11 mouse cellular contexts compared by ENCODE assay signal in genomic region chr7:75608716-75609115, GRCm38 (mm10).
A peak's percentile ranks its signal among the peaks of the same experiment; 100 is the strongest.
DNase-seq lines count a peak whose midpoint lies in the region; ATAC-seq and TF ChIP-seq lines count a peak whose summit lies in the region.
"Had no signal": no experiment of that assay in that cellular context is flagged by ENCODE, and none has a peak within 500 bp of the region (broad histone marks: within the 10 kb centered on the region; RNA-seq: fewer than 3 reads in every experiment).

No protein-coding gene starts in this region.

- ATAC-seq in limb, embryonic 15.5 days (ENCODE audit: insufficient number of reproducible peaks, low FRiP score, low TSS enrichment, low read depth), result no peak

- H3K9me3 ChIP-seq in limb, embryonic 15.5 days, result no peaks in the 10 kb centered on the region
- H3K9me3 ChIP-seq: hindbrain, embryonic 15.5 days; megakaryocyte, embryonic 14.5 days had no signal

- H3K9ac ChIP-seq in heart, adult 2 months (ENCODE audit: low read depth, low read length), result no peak overlapping the region
- H3K9ac ChIP-seq in limb, embryonic 15.5 days, result no peak overlapping the region
- H3K9ac ChIP-seq: hindbrain, embryonic 15.5 days had no signal

- no peaks in the 10 kb centered on the region for H3K79me2 ChIP-seq in heart, adult 2 months (replicated peaks; ENCODE audit: control insufficient read depth, insufficient read depth, low read length)

- H3K27ac ChIP-seq in layer of hippocampus, adult 2 months, result peak overlapping the region; percentile 81; the same call in 1 of the 2 replicates
- H3K27ac ChIP-seq in heart, adult 2 months, result peak overlapping the region; percentile 92
- peak overlapping the region; percentile 14; the same call in 1 of the 2 replicates for H3K27ac ChIP-seq in limb, embryonic 15.5 days
- H3K27ac ChIP-seq: hindbrain, embryonic 15.5 days had no signal

- H3K4me2 ChIP-seq in limb, embryonic 15.5 days, result no peak overlapping the region
- H3K4me2 ChIP-seq: hindbrain, embryonic 15.5 days had no signal

- intact Hi-C loops in heart, adult 2 months (cut with DNase I), result no loop called here

- TF ChIP-seq CTCF in layer of hippocampus, adult 2 months (conservative IDR thresholded peaks at IDR 0.05), result no peak
- TF ChIP-seq CTCF in heart, adult 2 months (IDR thresholded peaks at IDR 0.05), result no peak

- no peaks in the 10 kb centered on the region for H3K27me3 ChIP-seq in heart, adult 2 months (ENCODE audit: control insufficient read depth, insufficient read depth, low read length)
- no peaks in the 10 kb centered on the region for H3K27me3 ChIP-seq in limb, embryonic 15.5 days
- H3K27me3 ChIP-seq: hindbrain, embryonic 15.5 days; megakaryocyte, embryonic 14.5 days had no signal

- no peak overlapping the region for H3K4me3 ChIP-seq in layer of hippocampus, adult 2 months
- no peak overlapping the region for H3K4me3 ChIP-seq in heart, adult 2 months
- no peak overlapping the region for H3K4me3 ChIP-seq in limb, embryonic 15.5 days
- H3K4me3 ChIP-seq: hindbrain, embryonic 15.5 days; megakaryocyte, embryonic 14.5 days had no signal

- TF ChIP-seq POLR2A in heart, adult 2 months (IDR thresholded peaks at IDR 0.05; ENCODE audit: insufficient read depth, low read depth, low read length), result no peak

- H3K4me1 ChIP-seq in heart, adult 2 months (ENCODE audit: control insufficient read depth, insufficient read depth, low read length), result peaks cover 22% of the 10 kb centered on the region
- peaks cover 7% of the 10 kb centered on the region; the same call in 1 of the 2 replicates for H3K4me1 ChIP-seq in limb, embryonic 15.5 days
- H3K4me1 ChIP-seq: hindbrain, embryonic 15.5 days had no signal

- 0 out of 2 replicates have a peak, but pooled peaks have one; percentile 14 for TF ChIP-seq EP300 in heart, adult 2 months (IDR thresholded peaks at IDR 0.05; ENCODE audit: insufficient read depth, low read depth, low read length)

- peaks cover 21% of the 10 kb centered on the region for H3K36me3 ChIP-seq in heart, adult 2 months (ENCODE audit: control insufficient read depth, insufficient read depth, low read length)
- peaks cover 28% of the 10 kb centered on the region for H3K36me3 ChIP-seq in limb, embryonic 15.5 days
- H3K36me3 ChIP-seq: hindbrain, embryonic 15.5 days had no signal

- WGBS in heart, adult 2 months, result 30% methylated on average over 5 of the region's 5 CpGs
- 54% methylated on average over 5 of the region's 5 CpGs for WGBS in limb, embryonic 15.5 days

- no peak for DNase-seq in layer of hippocampus, adult 2 months (ENCODE audit: low spot score in 2 of 2)
- no peak for DNase-seq in layer of hippocampus, postnatal 25 days (ENCODE audit: extremely low spot score in 1 of 2, low spot score in 1 of 2)
- peak; percentile 38 to 42 for DNase-seq in heart, adult 2 months
- DNase-seq in thymus, postnatal 14 days, result peak; percentile 50
- no peak for DNase-seq in embryo, embryonic 11 days
- DNase-seq in c-Kit-positive CD71-positive TER-119-positive erythroid progenitor cells, embryonic 14.5 days (ENCODE audit: low spot score), result no peak
- DNase-seq in layer of hippocampus, adult 9-11 months, result no peak
- DNase-seq: cerebellum, adult 11 months had no signal

Comparison
In these comparisons a context has a peak if more than half of its experiments do, and no peak if none do; other contexts are left out.
1. DNase-seq: peak in heart, adult 2 months (2 of 2) and thymus, postnatal 14 days (single experiment); none in layer of hippocampus, adult 2 months (0 of 2), layer of hippocampus, postnatal 25 days (0 of 2), embryo, embryonic 11 days (single experiment), c-Kit-positive CD71-positive TER-119-positive erythroid progenitor cells, embryonic 14.5 days (single experiment) and layer of hippocampus, adult 9-11 months (single experiment).
2. H3K27ac ChIP-seq: peak in every context shown above with its lines; median percentile 92 in heart, adult 2 months; 81 in layer of hippocampus, adult 2 months; 14 in limb, embryonic 15.5 days.